Mouse (Mus musculus) limb, embryonic 15.5 days (tissue): Measurements from ENCODE around the gene Ugt3a2. TPM values are rescaled to one million over a fixed set of nuclear protein-coding genes. Genes with fewer than 3 reads are reported as not detected.

Experiments
- polyA plus RNA-seq: library from polyadenylated mRNA; unstranded; fragments of >200 nt; fragmentation: Nextera tagmentation; extraction: Ambion mirVana; gene quantifications from 2 replicates; pipeline ENCODE4 v1.2.1, GENCODE M21; 2015

Ugt3a2 gene
- polyA plus RNA-seq, 1 experiment from 2014 or later = not detected

Other genes with a start within 250 kb of the Ugt3a2 start
- gene Lmbrd2, start 195.0 kb upstream of the Ugt3a2 start, polyA plus RNA-seq = 2.2 and 2.4 TPM in 2 replicates
- 64.6 and 68.9 TPM in 2 replicates for gene Skp2, start 180.1 kb upstream of the Ugt3a2 start, polyA plus RNA-seq
- not detected in 2 replicates for gene Ugt3a1, start 58.7 kb upstream of the Ugt3a2 start, polyA plus RNA-seq
- gene Capsl, start 100.5 kb downstream of the Ugt3a2 start, polyA plus RNA-seq = 1.4 and 1.6 TPM in 2 replicates
- gene Il7r, start 194.6 kb downstream of the Ugt3a2 start, polyA plus RNA-seq = 0.14 and 0.17 TPM in 2 replicates